Mouse (Mus musculus) stomach, postnatal 0 days (tissue): ENCODE measurements around the gene Arnt2. TPM values are rescaled to one million over a fixed set of nuclear protein-coding genes. Genes with fewer than 3 reads are reported as not detected.

Source experiments
- ATAC-seq: fragments of 200-750 bp; cut with Nextera tagmentation; 2 replicates; pipeline ENCODE4 v1.8.0; 2017; ENCODE audit not compliant: low FRiP score, low TSS enrichment
- DNase-seq: peaks from one replicate; pipeline ENCODE4 v3.0.0-alpha.2; 2016; ENCODE audit warnings: low spot score
- H3K27ac ChIP-seq: fragments of 300-500 bp; sonication (generic); replicated peaks from 2 replicates; pipeline ENCODE4 v1.5.1; 2014; ENCODE audit warnings: mild to moderate bottlenecking, control low read depth
- H3K27me3 ChIP-seq: fragments of 300-500 bp; sonication (generic); 2 replicates; pipeline ENCODE4 v1.6.1; 2014; ENCODE audit warnings: low read length; ENCODE audit not compliant: control insufficient read depth, insufficient read depth
- H3K36me3 ChIP-seq: fragments of 300-500 bp; sonication (generic); 2 replicates; pipeline ENCODE4 v1.6.1; 2014; ENCODE audit warnings: low read length, mixed read lengths; ENCODE audit not compliant: control insufficient read depth, insufficient read depth
- H3K4me1 ChIP-seq: fragments of 300-500 bp; sonication (generic); replicated peaks from 2 replicates; pipeline ENCODE4 v1.6.1; 2014; ENCODE audit warnings: antibody characterized with exemption; ENCODE audit not compliant: control insufficient read depth, insufficient read depth
- H3K4me2 ChIP-seq: fragments of 300-500 bp; sonication (generic); replicated peaks from 2 replicates; pipeline ENCODE4 v1.6.1; 2014; ENCODE audit warnings: low read depth, mild to moderate bottlenecking, control low read depth, moderate library complexity
- H3K4me3 ChIP-seq: fragments of 300-500 bp; sonication (generic); 2 replicates; pipeline ENCODE4 v1.5.1; 2014; ENCODE audit warnings: low read depth, low read length, control low read depth
- H3K9ac ChIP-seq: fragments of 300-500 bp; sonication (generic); 2 replicates; pipeline ENCODE4 v1.6.1; 2014; ENCODE audit warnings: mild to moderate bottlenecking, low read length, control low read depth, mixed read lengths
- H3K9me3 ChIP-seq: fragments of 300-500 bp; sonication (generic); 2 replicates; pipeline ENCODE4 v1.6.1; 2016; ENCODE audit warnings: low read length; ENCODE audit not compliant: control insufficient read depth
- CTCF ChIP-seq: IDR thresholded peaks from 2 replicates; pipeline ENCODE4 v1.5.1; 2016; ENCODE audit warnings: antibody characterized with exemption, low read depth, mild to moderate bottlenecking, moderate library complexity
- EP300 ChIP-seq: optimal IDR thresholded peaks from 2 replicates; pipeline ENCODE3; 2016; ENCODE audit warnings: antibody characterized with exemption
- WGBS: fragments of 180-500 bp; shearing (Covaris S2); extraction: QIAGEN DNeasy Blood & Tissue Kit; methylation state at CpG from one replicate; pipeline ENCODE4 v1.1.7; 2014; 5-methylcytosine and 5-hydroxymethylcytosine counted together
- polyA plus RNA-seq: library from polyadenylated mRNA; unstranded; fragments of >200 nt; fragmentation: Nextera tagmentation; extraction: Ambion mirVana; gene quantifications from 2 replicates; pipeline ENCODE4 v1.2.1, GENCODE M21; 2015

Arnt2 gene
- polyA plus RNA-seq, 1 experiment from 2014 or later = 0.89 TPM

DNA sequence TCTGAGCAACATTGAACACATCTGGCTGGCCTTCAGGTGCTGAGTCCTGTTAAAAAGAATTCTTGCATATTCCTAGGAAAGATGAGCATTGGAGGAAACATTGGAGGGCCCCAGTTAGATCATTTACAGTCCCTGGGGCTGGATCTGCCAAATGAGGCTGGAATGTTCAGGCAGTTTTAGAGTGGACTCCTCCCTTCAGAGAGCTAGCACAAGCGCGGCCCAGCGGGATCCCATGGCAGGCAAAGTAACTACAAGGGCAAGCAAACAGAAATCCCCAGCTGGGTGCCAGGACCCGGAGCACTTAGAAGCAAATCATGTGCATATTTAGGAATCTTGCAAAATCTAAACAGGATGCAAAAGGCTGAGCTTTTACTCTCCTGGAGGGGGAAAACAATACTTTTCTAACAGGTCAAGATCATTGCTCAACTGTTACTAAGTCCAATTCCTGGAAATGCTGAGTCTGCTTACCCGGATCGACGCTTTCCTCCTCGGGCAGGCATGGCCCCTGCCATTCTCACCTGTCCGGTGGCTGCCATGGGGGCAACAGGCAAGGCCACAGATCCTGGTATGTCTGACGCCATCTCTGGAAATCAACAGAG, 48.8 kb downstream of the Arnt2 start:
- H3K4me1 ChIP-seq = no peaks in the 10 kb centered on the region
- H3K27ac ChIP-seq = no peak overlapping the region
- TF ChIP-seq CTCF (no peak), EP300 (no peak)
- DNase-seq (no peak), ATAC-seq (no peak)
- no peak overlapping the region for H3K9ac ChIP-seq
- H3K36me3 ChIP-seq = no peaks in the 10 kb centered on the region
- H3K4me2 ChIP-seq = no peak overlapping the region
- no peaks in the 10 kb centered on the region for H3K9me3 ChIP-seq
- WGBS = 83% methylated on average over 10 of the region's 10 CpGs
- H3K27me3 ChIP-seq = no peaks in the 10 kb centered on the region
- H3K4me3 ChIP-seq = no peak overlapping the region

DNA sequence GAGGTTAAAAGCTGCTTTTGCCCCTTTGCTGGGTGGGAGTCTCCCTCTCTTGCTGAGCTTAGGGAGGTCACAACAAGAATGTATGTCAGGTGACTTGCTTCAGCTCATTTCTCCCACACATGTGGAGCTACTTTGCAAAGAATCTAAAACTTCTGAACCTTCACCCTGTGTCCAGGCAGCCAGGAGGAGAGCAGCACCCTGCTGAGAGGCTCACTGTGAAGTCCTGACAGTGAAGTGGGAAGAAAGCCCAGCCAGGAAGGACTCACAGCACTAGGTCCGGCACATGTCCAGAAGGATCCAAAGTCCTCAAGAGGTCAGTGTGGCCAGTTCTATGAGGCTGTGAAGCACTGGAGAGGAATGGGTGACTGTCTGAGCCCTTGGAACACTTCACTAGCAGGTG, 51.5 kb downstream of the Arnt2 start:
- no peak for ATAC-seq
- Histone ChIP-seq H3K9ac (no peak overlapping the region), H3K9me3 (no peaks in the 10 kb centered on the region), H3K4me1 (no peaks in the 10 kb centered on the region), H3K27me3 (no peaks in the 10 kb centered on the region), H3K36me3 (no peaks in the 10 kb centered on the region), H3K27ac (no peak overlapping the region), H3K4me3 (no peak overlapping the region), H3K4me2 (no peak overlapping the region)
- DNase-seq = no peak
- 75% methylated on average over 1 of the region's 1 CpGs for WGBS
- TF ChIP-seq EP300 (no peak), CTCF (no peak)

DNA sequence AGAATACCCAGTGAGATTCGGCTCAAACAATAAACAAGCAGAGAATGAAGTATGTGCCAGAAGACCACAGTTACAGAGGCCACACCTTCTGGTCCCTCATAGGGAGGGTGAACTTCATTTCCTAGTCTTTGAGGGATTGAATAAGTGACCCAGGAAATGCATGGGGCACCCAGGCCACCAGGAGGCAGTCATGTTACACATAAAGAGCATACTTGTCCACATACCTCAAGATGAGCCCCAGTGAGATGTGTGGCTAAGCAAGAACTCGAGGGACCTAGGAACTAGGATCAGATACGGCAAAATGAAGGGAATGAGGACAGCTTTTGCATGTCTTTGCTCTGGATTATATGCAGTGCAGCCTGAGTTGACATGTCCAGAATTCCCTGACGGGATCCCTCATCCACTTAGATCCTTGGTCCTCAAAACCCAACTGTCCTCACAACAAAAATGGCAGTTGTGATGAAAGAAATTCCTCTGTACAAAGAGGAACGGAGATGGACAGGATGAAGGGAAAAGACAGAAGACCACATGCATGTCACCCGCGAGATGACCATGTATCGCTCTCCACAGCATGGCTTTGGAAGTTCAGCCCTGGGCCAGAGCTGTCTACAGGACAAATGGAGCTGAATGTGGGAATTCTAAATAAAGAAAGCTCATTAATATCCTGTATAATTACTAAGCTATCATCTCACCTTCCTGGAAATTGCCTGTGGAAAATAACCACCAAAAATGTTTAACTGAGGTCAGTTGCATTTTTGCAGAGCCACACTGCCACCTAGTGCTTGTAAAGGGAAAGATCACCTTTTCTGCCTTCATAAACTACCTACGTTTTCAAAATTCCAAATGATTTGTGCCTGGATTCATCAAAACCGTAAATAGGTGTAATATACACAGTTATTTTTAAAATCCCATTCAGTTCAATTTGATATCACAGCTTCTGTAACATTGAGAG, 54.1 kb downstream of the Arnt2 start:
- H3K4me1 ChIP-seq = no peaks in the 10 kb centered on the region
- 53% methylated on average over 10 of the region's 10 CpGs for WGBS
- H3K27me3 ChIP-seq = no peaks in the 10 kb centered on the region
- ATAC-seq = peak; percentile 69; the same call in 1 of the 2 replicates
- no peaks in the 10 kb centered on the region for H3K9me3 ChIP-seq
- H3K4me2 ChIP-seq = no peak overlapping the region
- no peak for TF ChIP-seq EP300
- peak; percentile 85 for TF ChIP-seq CTCF
- no peaks in the 10 kb centered on the region for H3K36me3 ChIP-seq
- DNase-seq = peak; percentile 74
- no peak overlapping the region for H3K4me3 ChIP-seq
- no peak overlapping the region for H3K9ac ChIP-seq
- no peak overlapping the region for H3K27ac ChIP-seq

DNA sequence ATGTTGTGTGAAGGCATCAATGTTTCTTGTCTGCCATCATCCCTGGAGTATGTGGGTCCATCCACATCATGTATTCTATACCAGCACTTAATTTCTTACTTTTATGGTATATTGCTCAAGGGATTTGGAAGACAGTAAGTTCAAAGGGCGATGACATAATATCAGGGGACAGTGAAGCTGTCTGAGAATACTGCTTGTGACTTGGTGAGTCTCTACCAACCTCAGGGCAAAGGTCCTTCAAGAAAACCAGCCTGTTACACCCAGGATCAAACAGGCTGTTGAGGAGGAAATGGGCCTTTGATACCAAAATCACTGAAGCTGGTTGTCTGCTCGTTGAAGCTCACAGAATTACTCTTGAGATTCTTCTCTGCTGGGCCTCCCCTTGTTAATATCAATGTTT, 55.1 kb downstream of the Arnt2 start:
- DNase-seq (no peak), ATAC-seq (no peak)
- 89% methylated on average over 2 of the region's 2 CpGs for WGBS
- no peaks in the 10 kb centered on the region for H3K27me3 ChIP-seq
- TF ChIP-seq EP300 = no peak
- TF ChIP-seq CTCF = no peak
- H3K4me1 ChIP-seq = no peaks in the 10 kb centered on the region
- no peaks in the 10 kb centered on the region for H3K36me3 ChIP-seq
- H3K4me2 ChIP-seq = no peak overlapping the region
- no peak overlapping the region for H3K27ac ChIP-seq
- no peaks in the 10 kb centered on the region for H3K9me3 ChIP-seq
- H3K9ac ChIP-seq = no peak overlapping the region
- no peak overlapping the region for H3K4me3 ChIP-seq

DNA sequence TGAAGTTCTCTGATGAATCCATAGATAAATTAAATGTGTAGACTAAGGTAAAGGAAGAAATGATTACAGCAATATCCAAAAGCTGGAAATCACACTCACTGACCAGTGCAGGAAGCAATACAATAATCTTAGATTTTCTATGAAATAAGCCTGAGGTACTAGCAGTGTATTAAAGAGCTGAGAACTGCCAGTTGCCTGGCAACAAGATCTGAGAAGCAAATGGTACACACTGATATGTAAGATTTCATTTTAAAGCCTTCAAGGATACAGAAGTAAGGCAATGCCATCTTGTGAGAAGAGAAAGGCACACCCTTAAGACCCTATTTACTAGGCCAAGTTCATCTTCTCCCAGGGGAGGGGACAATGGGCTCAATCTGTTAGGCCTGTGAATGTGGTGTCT, 59.4 kb downstream of the Arnt2 start:
- Histone ChIP-seq H3K9ac (no peak overlapping the region), H3K36me3 (no peaks in the 10 kb centered on the region), H3K27me3 (no peaks in the 10 kb centered on the region), H3K4me3 (no peak overlapping the region), H3K4me1 (no peaks in the 10 kb centered on the region), H3K27ac (no peak overlapping the region), H3K4me2 (no peak overlapping the region), H3K9me3 (no peaks in the 10 kb centered on the region)
- no peak for DNase-seq
- no peak for ATAC-seq
- TF ChIP-seq EP300 (no peak), CTCF (no peak)

DNA sequence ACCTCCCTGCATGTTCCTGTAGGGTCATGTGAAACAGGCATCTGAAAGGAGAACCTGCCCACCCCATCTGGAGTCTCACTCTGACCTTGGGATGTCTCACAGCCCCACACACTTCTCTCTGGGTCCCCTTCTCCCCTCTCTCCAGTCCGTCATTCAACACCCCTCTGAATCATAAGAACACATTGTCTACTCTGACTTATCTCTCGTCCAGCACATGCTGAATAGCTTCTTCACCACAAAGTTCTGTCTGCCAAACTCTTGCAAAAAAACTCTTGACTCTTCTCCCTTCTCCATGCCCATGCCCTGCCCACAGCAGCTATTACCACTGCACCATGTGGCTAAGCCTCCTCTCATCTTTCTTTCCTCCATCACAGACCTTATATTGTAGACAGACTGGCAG, 60.0 kb downstream of the Arnt2 start:
- 81% methylated on average over 2 of the region's 2 CpGs for WGBS
- no peaks in the 10 kb centered on the region for H3K9me3 ChIP-seq
- no peak for ATAC-seq
- no peaks in the 10 kb centered on the region for H3K36me3 ChIP-seq
- no peak for DNase-seq
- H3K27ac ChIP-seq = no peak overlapping the region
- no peak overlapping the region for H3K4me3 ChIP-seq
- H3K4me1 ChIP-seq = no peaks in the 10 kb centered on the region
- TF ChIP-seq EP300 (no peak), CTCF (no peak)
- H3K27me3 ChIP-seq = no peaks in the 10 kb centered on the region
- H3K4me2 ChIP-seq = no peak overlapping the region
- no peak overlapping the region for H3K9ac ChIP-seq
